Mouse (Mus musculus): ENCODE measurements around the gene Ltbp1.
A peak's percentile ranks its signal among the peaks of the same experiment; 100 is the strongest.

Ltbp1 gene

GRCm38 (mm10) chr17:75177920-75178867 lies 172.8 kb downstream of the Ltbp1 start:
- peak; percentile 23 for DNase-seq (ENCODE audit: low spot score)

- DNase-seq (ENCODE audit: low spot score) = no peak
These were observed 173.6 kb downstream of the Ltbp1 start for GRCm38 (mm10) chr17:75179001-75179400.

DNA sequence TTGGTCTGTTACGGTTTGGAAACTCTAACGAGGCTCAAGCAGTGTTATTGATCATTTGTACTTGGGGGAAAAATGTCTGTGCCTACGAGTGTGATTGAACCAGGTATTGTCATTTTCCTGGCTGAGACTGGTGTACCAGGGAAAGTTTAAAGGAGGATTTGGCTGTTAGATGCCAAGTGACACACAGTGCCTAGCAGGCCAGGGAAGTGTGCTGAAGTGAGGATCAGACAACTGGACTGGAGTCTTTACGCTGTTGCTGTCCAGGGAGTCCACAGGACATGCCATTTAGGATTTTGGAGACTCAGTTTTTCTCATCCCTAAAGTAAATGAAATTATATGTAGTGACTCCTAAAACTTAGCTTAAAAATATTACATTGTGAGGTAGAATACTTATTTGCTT lies 174.9 kb downstream of the Ltbp1 start:
- no peak for DNase-seq (ENCODE audit: low spot score)

GRCm38 (mm10) chr17:75180956-75181588 lies 175.7 kb downstream of the Ltbp1 start:
- no peak for DNase-seq (ENCODE audit: low spot score)

DNA sequence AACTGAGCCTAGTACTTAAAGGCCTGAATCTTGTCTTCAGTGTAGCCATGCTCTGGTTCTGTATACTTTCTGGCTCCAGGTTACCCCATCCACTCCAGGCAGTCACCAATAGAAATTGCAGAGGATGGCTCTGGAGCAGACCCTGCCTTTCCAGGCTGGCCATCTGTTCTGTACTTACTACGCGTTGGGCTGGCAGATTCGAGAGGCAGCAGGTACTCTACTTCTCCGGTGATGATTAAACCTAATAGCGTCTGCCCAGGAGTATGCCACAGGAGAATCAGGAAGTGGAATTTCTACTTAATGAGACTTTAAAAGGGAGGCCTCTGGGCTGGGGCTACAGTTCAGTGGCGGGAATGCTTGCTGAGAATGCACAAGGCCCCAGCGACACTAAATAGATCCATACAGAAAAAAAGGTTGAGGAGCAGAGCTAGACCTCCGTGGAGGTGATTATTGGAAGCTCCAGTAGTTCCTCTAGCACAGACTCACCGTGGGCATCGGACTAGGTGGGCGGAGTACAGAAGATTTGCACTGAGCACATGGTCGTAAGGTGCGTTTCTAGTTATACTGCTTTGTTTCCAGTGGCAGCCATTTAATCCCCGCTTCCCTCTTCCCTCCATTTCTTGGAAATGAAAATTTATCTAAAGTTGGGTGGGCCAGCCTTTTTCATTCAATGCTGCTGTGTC lies 177.1 kb downstream of the Ltbp1 start:
- no peak for DNase-seq (ENCODE audit: low spot score)

GRCm38 (mm10) chr17:75186732-75187509 lies 181.6 kb downstream of the Ltbp1 start:
- no peak for DNase-seq (ENCODE audit: low spot score)

GRCm38 (mm10) chr17:75196952-75197351 lies 191.6 kb downstream of the Ltbp1 start:
- DNase-seq (ENCODE audit: low spot score) = no peak

DNA sequence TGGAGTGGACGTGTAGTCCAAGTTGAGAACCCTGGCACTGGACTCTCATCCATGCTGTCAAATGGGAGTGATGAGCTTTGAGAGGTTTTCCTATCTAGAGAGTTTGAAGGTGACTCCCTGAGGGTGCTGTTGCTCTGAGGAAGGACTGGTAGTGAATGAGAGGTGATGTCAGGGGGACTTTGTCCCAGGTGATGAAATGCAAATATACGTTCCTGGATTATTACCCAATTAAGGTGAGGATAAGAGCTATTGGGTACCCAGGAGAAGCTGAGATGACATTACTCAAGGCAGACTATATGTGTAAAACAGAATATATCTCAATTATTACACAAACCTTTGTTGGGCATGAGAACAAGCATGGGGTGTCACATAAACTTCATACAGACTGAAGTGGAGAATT lies 193.4 kb downstream of the Ltbp1 start:
- no peak for DNase-seq (ENCODE audit: low spot score)

DNA sequence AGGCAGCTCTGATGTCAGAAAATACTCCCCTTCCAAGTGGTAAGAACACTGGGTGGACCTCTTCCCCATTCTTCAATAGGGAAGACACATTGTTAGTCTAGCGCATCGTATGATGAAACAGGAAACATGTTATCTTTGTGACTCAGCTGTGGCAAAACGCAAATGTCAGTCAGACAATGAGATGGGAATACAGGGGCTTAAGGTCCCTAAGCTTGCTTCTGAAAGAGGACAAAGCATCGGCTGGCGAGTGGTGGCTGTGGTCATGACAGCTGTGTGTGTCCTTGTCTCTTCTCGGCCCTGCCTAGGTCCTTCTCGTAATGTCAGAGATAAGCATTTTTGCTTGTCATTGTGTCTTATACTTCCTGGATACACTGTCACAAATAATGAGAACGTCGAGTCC lies 194.3 kb downstream of the Ltbp1 start:
- DNase-seq (ENCODE audit: low spot score) = no peak

DNA sequence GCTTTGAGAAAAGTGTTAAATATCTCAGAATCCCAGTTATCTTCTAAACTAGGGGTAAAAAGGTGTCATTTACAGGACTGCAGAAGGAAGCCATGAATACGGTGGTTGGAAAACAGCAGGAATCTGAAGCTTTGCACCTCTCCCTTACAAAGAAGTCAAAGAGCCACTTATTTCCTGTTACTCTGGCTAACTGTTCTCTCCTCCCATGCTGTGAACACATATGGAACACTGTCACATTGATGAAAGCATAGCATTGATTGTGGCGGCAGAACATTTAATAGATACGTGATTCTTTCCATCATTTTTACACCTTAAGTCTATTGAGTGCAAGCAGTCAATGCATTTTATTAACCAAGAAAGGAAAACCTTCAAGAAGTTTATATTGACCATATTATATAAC lies 196.9 kb downstream of the Ltbp1 start:
- peak; percentile 36 for DNase-seq (ENCODE audit: low spot score)

DNA sequence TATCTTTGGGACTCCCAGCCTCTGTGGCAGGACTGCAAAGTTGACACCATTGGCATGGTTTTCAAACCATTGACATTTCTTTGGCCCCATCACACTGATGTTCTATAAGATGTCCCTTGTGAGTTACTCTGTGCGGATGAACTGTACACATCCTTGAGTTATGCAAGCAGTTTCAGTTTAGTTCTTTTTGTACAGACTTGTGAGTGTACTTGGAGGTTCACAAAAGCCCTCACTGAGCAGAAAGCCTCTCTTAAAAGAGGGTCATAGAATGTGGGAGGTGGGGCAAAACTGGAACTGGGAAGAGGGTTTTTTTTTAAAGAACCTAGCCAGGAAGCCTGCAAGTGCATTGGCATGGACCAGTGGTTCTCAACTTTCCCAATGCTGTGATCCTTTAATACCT lies 198.7 kb downstream of the Ltbp1 start:
- no peak for DNase-seq (ENCODE audit: low spot score)

- DNase-seq (ENCODE audit: low spot score) = no peak
These were observed 200.9 kb downstream of the Ltbp1 start for GRCm38 (mm10) chr17:75206281-75206680.

DNA sequence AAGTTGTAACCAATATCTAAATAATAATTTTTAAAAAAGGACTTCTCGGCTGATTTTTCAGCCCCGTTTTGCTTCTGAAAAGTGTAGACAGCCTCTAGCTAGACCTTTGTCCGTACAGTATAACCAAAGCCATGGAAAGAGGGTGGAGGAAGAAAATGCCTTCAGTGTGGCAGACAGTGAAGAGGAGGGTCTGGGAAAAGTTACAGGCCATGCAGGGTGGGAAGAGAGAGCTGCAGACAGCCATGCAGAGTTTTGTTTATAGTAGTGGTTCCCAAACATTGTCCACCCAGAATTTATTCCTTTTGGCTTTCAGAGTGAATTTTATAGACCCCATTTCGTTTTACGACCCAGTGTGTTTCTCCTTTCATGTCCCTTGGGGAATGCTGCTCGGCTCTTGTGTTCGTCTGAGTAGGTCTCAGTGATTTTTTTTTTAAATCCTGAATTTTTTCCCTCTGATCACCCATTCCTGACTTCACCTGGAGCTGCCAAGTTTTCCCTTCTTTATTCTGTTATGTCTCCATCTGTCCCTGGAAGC lies 202.9 kb downstream of the Ltbp1 start:
- no peak for DNase-seq (ENCODE audit: low spot score)

GRCm38 (mm10) chr17:75210526-75210925 lies 205.2 kb downstream of the Ltbp1 start:
- no peak for DNase-seq (ENCODE audit: low spot score)

DNA sequence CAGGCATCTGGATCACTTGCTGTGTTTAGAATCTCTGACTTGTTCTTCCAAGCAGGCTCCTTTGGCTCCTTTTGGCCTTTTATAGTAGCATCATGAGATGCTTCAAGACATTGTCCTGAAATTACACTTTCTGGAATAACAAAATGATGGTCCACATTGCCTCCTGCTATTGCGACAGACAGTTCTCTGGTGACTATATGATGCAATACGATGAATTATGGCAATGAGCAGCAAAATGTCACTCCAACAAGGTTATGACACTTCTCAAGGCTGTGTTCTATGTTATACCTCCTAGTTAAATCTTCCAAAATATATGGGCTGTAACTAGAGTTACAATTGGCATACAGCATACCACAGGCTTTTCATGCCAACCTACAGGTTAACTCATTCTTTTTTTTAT lies 211.0 kb downstream of the Ltbp1 start:
- DNase-seq (ENCODE audit: low spot score) = no peak

- DNase-seq (ENCODE audit: low spot score) = no peak
These were observed 213.3 kb downstream of the Ltbp1 start for GRCm38 (mm10) chr17:75218700-75219099.

DNA sequence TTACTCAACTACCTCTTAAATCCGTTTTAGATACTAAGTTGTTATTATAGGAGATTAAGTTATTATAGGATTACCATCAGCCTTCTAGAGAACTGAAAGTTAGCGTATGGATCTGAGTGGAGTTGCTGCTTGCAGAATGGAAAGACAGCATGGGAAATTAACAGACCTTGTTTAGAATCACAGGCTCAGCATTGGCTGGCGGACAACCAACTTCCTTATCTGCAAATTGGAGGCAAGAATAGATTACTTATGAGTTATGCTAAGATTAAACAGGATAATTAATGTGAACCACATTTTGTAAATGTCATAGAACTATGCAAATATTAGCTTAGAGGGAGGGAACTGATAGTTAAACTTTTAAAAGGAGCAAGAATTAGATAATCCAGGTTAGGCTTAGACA lies 223.0 kb downstream of the Ltbp1 start:
- DNase-seq (ENCODE audit: low spot score) = no peak

GRCm38 (mm10) chr17:75233206-75233605 lies 227.8 kb downstream of the Ltbp1 start:
- no peak for DNase-seq (ENCODE audit: low spot score)

GRCm38 (mm10) chr17:75233923-75234322 lies 228.6 kb downstream of the Ltbp1 start:
- no peak for DNase-seq (ENCODE audit: low spot score)

DNA sequence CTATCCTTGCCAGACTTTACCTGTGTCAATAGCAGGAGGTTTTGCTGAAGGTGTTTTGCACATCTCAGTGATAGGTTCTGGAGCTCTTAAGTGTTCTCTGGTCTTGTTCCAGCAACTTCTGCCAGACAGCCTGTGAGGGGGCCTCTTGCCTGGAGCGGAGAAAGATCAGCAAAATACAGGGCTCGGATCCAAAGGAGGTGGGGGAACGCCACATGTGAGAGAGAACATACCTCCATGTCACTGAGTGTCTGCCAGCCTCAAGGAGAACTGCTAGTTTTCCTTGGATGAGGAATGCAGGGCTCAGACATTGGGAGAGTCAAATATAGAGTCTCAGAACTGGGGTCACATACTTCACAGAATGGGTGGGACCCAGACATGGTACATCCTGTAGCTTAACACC lies 230.4 kb downstream of the Ltbp1 start:
- no peak for DNase-seq (ENCODE audit: low spot score)

GRCm38 (mm10) chr17:75236543-75236942 lies 231.2 kb downstream of the Ltbp1 start:
- no peak for DNase-seq (ENCODE audit: low spot score)

DNA sequence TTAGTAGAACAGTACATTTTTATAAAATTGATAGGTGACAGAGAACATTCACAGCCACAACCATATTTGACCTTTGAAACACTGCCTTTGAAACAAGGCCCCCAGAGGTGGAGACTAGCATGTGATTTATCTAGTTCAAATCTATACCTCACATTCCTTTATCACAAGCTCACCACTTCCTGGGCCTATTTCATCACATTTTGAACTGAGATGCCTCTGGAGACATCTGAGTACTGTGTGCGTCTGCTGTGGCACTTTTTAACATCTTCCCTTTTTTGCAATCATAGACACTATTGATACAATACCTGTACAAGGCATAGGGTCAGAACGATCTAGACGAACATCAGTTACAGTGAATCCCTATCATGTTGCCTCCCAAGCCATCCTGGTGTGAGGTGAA lies 232.1 kb downstream of the Ltbp1 start:
- DNase-seq (ENCODE audit: low spot score) = no peak
